Mouse (Mus musculus) adrenal gland, postnatal 4 days (tissue): ENCODE results near the gene Map2k3. TPM values are rescaled to one million over a fixed set of nuclear protein-coding genes. Genes with fewer than 3 reads are reported as not detected.

Experiments used
- DNase-seq, 2 experiments: peaks; one replicate each; pipeline ENCODE4 v3.0.0; 2021 to 2022; ENCODE audit warnings: low spot score in 2 of 2, mixed read lengths in 2 of 2
- total RNA-seq, 2 experiments: library from RNA; stranded (reverse); gene quantifications; 2 replicates each; pipeline ENCODE4 v1.2.3; 2021

Map2k3 gene
- total RNA-seq, 2 experiments from 2014 or later, result 92.4 to 93.9 TPM

DNA sequence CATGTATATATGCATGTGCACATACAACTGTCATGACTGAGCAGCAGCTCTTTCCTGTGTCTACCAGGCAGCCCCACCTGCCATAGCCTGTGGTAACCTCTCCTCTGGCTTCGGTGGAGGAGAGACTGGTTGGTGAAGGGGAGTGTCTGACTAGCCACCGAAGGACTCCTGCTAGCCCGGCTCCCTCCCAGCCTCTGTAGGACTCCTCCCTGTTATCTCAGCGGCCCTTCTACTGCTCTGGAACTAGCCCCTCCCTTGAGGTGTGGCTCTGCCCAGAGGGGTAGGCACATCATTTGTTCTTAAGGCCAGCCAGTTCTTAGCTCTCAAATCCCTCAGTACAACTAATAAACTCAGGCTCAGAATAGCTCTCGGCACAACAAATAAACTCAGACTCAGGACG is 7.3 kb upstream of the Map2k3 start:
- no peak for DNase-seq

DNA sequence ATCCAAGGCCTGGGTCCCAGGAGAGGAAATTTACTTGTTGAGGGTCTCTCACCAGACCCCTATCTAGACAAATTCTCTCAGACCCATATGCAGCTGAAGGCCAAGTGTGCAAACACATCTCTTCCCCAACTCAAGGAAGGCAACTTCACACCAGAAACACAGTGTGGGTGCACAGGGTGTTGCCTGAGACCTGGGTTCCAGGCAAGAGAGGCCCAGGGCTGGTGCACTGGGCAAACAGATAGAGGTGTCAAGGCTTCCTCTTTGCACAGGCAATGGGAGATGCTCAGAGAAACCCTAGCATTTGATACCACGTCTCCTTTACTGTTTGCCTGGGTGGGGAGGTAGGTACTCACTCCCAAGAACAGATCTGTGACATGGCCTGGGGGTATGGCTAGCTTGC is 6.9 kb upstream of the Map2k3 start:
- DNase-seq, result no peak

DNA sequence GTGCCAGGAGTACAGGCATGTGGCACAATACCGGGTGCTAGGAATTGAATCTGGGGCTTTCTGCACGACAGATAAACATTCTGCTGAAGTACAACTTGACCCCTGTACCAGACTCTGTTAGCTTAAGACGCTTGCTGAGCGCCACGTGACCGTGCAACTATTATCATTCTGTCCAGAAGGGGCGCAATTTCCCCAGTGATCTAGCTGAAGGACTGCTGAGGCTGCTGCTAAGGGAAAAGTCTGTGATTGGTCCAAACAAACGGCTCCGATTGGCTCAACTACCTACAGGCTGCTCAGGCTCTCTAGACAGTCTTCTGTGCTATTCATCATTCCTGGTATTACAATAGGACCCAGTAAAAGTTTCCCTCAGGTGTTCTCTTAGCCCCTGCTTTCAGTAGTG is 4.6 kb upstream of the Map2k3 start:
- DNase-seq, result peak; percentile 68 to 75

DNA sequence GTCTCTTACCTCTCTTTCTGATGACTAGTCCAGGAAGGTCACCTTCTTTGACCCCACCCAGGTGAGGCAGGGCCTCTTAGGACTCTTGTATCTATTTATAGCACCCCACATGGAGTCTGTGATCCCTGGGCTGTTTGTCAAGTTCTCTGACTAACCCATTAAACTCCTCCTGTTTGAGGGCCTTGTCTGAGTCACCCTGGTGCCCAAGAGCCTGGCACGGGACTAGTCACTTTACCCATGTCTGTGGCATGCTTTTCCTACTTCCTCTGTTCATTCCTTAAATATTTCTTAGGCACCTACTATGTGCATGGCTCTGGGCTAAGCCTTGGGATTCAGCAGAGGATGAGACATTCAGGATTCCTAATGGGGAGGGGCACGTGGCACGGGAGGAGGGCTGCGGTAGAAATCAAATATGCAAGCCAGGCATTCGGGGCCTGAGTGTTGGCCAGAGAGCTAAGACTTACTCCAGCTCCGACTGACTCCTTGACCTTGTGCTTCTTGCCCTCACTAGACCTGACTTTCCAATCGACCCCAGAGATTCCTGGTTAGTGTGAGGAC is 1.0 kb upstream of the Map2k3 start:
- no peak for DNase-seq

DNA sequence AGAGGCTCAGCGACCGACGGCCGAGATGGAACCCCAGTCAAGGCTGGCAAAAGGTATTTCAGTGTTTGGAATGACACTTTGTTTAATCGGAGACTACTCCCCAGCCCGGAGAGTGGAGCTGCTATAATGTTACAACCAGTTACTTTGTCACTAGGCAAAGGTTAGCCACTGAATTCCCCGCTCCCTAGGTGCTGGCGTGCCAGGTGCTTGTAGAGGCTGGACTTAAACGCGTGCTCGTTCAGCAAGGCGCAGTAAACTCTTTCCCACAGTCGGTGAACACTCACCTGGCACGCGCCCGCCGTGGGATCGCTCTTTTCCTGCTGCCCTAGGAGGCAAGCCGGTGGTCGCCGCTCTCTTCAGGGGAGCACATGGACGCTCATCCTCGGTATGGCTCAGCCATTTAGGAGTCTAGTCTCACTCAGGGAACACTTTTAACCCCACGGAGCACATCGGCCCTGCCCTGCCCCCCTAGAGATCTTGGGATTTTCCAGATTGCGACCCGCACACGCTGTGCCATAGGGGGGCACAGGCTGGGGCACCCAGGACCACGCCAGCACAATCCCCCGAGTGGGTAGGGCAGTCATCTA is 458 bp upstream of the Map2k3 start:
- no peak for DNase-seq

DNA sequence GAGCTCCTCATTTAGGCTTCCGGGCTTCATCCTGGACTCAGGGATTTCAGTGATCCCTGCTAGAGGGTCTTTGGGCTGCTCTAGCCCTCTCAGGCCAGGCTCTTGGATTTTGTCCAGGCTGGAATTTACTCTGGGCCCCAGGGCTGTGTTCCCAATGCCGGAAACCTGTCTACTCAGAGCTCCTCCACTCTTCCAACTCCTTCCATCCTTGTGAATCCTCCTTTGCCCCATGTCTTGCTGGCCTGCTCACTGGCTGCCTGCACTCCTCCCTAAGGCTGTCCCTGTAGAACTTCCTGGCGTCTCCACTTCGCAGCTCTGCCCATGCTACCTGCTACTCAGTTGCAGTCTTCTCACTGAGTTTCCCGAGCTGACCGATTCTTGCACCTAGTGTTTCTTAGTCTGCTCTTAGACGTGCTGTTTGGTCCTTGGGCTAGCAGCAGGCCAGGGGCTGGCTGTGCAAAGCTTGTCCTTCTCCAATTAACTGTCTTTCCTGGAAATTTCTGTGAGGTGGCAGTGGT is 729 bp downstream of the Map2k3 start:
- DNase-seq, result no peak

DNA sequence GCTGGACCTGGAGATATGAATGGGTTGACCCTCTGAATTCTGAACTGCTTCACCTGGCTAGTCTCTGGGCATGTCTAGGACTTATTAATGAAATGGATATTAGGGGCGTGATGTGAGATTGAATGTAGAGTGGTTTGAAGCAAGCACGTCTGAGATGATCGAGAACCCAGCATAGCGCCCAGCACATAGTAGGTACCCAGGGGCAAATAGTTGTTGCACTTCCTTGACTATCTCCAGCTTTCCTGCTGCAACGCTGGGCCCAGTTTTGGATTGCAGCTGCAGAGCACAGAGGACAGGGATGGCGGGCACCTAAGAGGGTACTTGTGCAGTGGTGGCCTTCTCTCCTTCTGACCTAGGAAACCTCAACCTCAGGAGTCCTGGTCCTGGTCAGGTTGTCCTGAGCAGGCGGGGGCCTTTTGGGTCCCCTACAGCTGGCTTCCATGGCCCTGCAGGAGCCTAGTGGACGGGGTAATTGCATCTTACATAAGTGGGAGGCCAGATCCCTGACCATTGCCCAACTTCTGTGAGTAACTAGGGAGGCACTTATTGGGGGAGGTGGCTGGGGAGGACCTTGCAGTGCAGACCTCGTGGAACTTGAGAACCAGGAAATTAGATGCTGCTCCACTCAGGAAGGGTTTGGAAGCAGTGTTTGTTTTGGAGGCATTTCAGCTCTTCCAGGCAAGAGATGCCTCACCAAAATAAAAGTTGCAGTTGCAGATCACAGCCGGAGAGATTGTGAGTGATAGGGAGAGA is 1.5 kb downstream of the Map2k3 start:
- DNase-seq, result peak in 1 of 2 experiments; percentile 22

DNA sequence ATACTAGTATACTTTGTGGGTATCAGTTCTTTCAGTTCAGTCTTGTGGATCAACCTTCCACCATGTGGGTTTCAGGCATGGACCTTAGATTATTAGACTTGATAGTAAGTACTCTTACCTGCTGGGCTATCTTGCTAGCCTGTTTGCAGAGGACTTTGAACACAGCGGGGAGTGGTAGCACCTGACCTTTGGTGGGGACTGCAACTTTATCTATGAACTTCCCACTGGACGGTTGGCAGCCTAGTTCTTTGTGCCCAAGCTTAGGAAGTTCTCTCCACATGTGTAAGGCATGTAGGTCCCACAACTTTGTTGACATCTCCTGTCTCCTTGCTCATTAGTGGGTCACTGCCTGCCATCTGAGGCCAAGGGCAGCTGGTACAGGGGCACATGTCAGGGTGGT is 3.0 kb downstream of the Map2k3 start:
- no peak for DNase-seq

DNA sequence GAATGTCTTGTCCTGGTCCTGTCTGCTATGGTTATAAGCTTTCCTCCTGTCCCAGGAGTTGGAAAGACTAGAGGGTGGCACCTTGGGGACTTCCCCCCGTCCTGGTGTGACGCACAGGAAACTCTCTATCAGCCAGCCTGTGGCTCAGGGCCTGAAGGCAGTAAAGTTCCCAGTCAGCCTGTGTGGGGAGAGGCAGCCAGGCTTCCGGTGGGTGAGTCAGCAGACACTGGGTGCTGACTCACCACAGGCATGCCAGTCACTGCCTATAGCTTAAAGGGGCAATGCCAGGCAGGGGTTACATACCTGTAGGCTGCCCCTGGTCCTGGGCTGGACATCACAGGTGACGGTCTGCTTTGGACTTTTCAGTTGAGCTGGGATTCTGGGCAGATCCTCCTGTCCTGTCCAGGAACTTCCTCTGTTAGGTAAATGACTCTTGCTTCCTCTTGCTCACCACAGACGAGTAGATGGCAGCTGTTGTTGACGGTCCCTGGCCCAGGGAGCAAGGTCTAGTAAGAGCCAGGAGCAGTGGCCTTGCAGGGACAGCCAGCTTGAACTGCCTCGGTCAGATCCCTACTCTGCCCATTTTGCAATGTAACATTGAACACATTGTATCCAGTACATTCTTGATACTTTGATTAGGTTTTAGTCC is 3.6 kb downstream of the Map2k3 start:
- DNase-seq, result peak; percentile 21 to 66

DNA sequence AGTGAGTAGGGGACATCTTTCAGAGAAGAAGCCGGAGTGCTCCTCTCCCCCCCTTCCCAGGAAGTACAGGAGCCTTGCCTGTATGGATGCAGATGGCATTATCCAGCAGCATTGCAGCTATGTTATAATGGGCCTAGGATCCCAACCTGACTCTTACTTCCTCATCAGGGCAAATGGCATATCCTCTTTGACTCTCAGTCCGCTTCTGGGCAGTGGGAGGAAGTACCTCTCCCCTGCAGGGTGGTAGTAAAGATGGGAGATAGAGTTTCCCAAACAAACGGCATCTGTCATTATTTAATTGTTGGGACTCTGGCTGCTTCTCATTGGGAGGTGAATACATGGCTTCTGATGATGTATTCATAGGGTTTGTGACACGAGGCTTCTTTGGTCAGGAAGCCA is 4.1 kb downstream of the Map2k3 start:
- no peak for DNase-seq

DNA sequence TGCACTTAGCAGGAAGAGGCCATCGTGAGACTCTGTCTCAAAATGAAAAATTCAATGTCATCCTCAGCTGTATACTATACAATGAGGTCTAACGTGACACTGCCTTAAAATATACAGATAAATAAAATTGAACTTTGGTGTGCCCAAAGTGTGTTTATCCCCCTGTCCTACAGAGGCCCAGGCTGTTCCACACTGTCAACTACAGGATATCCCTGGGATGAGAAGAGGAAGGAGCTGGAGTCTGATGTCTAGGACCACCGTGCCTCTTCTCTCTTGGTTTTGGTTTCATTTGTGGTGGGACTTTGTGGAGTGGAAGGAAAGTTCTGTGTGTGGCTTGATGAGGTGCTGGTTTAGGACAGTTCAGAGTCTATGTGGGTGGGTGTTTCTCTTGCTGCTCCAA is 5.8 kb downstream of the Map2k3 start:
- no peak for DNase-seq

DNA sequence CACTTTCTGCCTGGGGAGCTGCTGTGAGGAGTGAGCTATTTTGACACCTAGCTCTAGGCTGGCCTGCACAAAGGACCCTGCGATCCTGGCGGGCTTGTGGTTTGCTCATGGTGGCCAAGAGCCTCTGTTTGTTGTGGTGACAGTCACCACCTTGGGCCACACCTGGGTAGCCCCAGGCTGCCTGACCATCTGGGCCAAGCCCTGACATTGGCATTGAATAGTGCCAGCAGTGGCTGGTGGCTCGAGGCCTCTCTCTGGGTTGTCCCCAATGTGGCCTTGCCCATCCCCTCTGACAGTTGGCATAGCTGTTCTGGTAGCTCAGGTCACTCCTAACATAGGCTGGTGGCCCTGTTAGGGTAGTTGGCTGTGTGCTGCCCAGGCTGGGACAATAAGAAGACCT is 7.7 kb downstream of the Map2k3 start:
- no peak for DNase-seq

DNA sequence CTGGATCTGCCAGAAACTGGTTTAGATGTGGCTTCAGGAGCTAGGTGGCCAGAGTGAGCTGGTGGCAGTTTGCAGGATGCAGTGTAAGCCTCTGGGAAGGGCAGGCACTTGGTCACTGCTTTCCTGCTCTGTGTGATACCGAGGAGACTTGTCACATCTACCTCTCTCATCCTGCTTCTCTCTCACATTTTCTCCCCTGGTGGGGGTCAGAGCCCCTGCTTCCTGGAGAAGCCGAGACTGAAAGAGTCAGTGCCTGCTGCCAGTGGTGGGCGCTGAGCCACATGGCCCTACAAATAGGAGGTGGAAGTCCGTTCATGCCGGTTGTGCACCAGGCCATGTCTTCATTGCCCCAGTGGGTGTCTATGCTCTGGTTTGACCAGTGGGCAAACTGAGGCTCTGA is 8.7 kb downstream of the Map2k3 start:
- no peak for DNase-seq

DNA sequence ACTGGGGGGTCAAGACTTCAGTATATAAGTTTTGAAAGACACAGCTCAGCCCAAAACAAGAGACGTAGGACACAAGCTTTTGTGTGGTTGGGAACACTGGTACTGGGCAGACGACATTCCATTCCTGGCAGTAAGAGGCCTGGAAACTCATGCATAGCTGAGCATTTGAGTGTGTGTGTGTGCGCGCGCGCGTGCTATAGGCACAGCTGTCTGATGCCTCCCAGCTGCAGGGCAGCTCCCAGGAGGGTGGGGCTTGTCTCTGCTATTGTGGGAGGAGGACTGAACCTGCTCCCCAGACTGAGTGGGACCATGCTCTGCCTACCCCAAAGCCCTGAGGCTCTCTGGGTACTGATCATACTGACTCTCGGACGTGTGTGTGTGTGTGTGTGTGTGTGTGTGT is 9.5 kb downstream of the Map2k3 start:
- no peak for DNase-seq

DNA sequence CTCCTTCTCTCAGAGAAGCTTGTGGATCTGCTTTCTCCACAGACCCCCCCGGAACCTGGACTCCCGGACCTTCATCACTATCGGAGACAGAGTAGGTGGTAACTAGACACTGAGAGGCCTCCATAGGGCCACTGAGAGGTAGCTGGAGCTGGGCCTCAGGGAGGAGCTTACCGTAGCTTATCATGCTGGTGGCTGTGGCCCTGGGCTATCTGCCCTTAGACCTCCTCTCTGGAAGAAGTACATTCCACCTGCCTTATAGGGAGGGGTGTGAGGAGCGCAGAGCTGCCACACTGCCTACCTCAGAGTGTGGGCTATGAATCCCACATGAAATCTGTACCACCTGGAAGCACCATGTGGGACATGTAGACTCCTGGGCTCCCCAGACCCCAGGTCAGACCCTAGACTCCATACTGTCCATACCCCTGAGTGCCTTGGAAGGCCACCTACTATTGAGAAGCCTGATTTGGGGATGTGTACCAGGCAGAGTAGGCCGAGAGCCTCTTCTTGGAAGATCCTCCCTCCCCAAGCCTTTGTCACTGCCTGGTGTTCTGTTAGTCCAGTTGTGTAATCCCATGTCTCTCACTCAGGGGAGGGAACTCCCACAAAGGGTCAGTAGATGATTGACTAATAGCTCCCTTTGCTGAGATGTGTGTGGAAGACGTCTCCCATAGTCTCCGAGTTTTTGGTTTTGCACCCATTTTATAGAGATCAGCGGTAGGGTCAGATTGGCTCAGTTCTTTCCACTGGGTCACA is 10.6 kb downstream of the Map2k3 start:
- no peak for DNase-seq

DNA sequence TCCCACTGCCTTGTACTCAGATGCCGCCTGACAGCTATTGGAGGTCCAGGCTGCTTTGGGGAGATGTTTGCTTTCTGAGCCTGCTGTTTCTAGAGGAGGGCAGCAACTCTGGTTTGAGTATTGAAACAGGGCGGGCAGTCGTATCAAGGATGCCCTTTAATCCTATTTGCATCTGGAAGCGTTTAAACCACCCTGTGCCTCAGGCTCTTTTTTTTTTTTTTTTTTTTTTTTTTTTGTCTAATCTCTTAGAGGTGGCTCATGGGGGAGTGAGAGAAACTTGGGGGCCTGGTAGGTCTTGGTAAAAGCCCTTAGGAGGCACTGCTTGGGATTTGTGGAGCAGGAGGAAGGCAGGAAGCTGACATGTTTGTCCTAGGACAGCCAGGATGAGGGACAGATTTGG is 13.2 kb downstream of the Map2k3 start:
- no peak for DNase-seq

DNA sequence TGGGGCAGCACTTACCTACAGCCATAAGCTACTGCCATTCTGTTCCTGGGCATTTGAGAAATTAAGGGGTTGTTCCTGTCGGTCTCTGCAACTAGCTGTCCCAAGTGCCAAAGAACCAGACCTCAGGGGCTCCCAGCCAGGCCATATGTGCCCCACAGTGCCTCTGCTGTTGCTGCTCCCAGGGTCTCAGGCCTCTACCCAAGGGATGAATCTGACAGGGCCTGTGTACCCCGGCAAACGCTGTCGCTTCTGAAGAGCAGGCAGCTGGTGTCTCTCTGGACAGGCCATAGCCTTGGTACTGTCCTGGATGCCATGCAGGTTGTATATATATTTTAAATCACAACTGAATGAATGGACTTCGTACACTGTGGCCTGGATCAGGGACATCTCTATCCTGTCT is 20.1 kb downstream of the Map2k3 start:
- DNase-seq, result no peak

DNA sequence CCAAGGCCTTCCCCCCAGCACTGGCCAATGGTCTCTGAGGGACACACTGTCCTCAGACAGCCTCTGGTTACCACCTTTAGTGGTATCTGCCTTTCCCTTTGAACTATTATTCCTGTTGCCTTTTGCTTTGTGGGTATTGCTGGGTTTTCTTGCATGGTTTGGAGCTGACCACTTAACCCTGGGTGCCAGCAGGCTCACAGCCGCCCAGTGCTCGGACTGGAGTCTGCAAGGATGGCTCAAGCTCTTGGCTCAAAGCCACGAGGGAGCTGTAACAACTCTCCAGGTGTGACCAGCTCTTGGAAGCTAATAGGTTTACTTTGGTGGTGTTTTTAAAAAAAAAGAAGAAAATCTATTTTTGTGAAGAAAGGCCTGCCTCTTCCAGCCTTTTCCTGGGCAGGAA is 20.5 kb downstream of the Map2k3 start:
- no peak for DNase-seq

DNA sequence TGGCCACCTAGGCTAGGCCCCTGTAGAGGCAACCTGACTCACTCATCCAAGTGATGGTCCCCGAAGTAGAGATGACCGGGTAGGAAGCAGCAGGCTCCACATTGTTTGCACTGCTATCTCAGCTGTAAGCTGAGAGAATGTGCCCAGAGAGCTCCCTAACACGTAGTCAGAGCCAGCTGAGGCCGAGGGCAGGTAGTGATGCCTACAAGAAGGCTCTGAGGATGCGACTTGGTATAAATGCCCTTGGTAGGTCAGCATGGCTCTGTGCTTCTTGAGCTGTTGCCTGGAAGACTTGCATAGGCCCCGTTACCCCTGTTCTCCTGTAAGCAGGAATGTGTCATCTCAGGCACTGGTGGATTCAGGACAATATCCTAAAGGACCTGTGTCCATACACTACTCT is 21.2 kb downstream of the Map2k3 start:
- no peak for DNase-seq

DNA sequence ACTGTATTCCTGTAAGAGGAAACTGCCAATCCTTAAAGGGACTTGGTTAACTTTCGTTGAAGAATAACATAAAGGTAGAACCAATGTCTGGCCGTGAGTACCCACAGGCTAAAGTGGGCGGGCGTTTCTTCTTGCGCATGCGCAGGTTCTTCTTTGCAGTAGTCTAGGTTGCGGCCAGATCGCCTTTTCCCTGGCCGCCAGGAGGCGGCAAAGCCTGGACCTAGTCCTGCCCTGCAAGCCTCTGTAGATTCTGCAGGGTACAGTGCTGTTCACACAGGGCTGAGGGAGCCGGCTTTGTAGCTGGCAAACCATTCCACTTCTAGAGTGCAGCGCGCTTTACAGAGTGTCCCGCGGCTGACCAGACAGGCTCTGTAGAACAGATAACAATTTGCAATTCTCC is 22.0 kb downstream of the Map2k3 start:
- peak; percentile 70 to 85 for DNase-seq
